Mouse (Mus musculus): Measurements from ENCODE around the gene Per1.

GRCm38 (mm10) chr11:69156800-69157199, 61.8 kb downstream of the Per1 start, which contains the start of gene Alox12b:
- TF ChIP-seq EP300 (IDR thresholded peaks at IDR 0.05) (no peak), CTCF (IDR thresholded peaks at IDR 0.05) (no peak)
